Mouse (Mus musculus) urinary bladder, postnatal 36 days (tissue): Measurements from ENCODE around the gene Arrdc1.

Source experiments
- DNase-seq, 2 experiments: peaks; one replicate each; pipeline ENCODE4 v3.0.0; 2022; ENCODE audit warnings: low spot score in 2 of 2, mixed read lengths in 1 of 2

Arrdc1 gene

DNA sequence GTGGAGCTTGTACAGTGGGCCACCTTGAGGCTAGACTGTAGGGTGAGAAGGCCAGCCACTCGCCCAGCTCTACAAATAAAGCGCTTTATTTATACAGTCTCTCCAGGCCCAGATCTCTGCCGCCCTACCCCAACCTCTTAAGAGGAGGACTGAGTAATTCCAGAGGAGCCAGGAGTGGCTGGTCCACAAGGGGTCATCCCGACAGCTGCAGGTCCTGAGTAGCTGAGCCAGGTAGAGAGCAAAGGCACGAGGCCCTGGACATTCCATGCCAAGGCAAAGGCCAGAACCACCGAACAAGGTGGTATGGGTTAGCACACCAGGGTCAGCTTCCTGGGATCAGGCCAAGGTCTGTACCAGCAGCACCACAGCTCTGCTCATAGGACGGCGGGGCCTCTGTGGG is 9.8 kb downstream of the Arrdc1 start:
- no peak for DNase-seq

DNA sequence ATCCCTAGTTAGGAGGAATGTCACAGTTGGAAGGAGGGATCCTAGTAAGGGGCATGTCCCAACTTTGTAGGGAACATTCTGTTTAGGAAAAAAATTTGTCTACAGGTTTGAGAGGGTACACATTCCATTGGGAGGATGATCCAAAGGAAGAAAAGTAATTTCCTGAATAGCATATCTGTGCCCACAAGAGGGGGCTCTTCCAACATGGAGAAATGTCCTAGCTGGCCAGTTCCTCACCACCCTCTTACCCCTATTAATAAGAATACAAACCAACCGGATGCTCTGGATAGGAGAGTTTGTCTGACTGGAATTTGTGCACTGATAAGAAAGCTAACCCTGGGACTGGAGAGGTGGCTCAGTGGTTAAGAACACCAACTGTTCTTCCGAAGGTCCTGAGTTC is 11.5 kb downstream of the Arrdc1 start:
- no peak for DNase-seq

DNA sequence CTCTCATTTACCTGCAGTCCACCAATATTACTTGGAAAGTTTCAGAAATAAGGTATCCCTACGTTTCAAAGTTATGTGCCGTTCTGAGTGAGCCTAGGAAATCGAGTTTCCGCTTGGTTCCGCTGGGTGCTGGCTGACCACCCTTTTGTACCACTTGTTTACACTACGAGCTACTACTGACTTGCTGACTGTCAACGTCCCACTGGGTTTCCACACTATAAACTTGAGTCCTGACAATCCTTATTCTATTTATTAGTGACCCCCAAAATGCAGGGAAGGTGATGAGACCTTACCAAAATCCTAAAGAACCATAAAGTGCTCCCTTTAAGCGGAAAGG is 15.2 kb downstream of the Arrdc1 start:
- DNase-seq = no peak

DNA sequence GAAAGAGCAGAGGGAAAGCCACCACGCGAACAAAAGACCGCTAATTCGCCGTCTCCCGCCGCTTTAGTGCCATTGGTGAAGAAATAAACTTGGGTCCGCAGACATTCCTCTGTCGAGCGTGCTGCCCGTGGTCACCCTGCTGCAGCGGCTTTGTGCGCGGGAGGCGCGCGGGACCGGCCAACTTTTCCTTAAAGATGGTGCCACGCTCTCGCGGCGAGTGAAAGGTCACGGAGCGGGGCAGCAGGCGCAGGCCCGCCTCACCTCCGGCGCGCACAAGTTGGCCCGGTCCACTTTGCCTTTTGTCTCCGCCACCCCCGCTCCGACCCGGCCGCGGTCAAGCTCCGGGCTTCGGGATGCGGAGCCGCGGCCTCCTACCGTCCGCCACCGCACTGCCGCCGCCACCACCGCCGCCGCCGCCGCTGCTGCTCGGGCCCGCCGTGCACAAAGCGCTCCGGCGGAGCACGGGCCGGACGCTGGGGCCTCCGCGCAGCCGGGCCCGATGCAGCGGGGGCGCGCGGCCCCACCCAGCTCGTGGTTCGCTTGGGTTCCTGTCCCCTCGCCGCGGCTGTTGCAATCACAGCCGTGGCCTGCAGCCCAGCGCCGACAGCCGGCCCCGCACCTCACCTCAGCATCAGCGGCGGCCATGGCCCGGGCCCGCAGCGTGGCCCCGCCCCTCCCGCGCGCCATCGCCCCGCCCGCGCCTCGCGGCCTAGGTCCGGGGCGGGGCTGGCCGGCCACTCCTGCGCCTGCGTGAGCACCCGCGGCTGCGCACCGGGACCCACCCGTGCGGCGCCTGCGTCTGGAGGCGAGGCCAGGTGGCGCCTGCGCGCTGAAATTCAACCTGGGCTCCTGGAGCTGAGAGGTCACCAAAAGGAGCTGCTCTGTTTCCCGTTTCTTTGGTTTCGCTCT is 15.9 kb downstream of the Arrdc1 start, which contains the start of gene Ehmt1:
Gene Ehmt1 (minus strand): TSS at position 685 of the 909 bp plus-strand sequence.
- peak; percentile 90 to 93 for DNase-seq

DNA sequence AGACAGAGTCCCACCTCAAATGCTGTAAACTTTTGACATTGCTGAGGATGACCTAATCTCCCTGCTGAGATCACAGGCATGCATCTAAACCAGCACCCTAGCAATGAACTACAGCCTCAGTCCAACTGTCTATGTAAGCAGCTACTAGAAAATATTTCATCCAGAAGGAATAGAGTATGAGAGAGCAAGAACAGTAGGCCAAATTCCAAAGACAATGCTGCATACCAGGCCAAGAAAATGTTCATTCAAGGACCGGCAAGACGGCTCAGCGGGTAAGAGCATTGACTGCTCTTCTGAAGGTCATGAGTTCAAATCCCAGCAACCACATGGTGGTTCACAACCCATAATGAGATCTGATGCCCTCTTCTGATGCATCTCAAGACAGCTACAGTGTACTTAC is 20.3 kb downstream of the Arrdc1 start:
- no peak for DNase-seq

DNA sequence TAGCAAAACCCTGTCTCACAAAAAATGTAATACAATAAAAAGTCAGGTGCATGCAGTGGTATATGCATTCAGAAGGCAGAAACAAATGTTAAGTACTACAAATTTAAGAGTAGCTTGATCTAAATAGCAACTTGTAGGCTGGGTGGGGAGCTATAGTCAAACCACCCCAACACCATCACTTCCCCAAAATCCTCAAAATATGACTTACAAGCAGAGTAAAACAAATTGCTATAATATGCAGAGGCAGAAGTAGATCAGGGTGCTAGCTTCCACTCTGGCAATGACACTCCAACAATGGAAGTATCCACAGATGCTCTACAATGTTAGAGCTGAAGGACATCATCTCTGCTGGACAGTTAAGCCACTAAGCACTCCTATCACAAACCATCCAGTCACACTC is 22.5 kb downstream of the Arrdc1 start:
- no peak for DNase-seq

DNA sequence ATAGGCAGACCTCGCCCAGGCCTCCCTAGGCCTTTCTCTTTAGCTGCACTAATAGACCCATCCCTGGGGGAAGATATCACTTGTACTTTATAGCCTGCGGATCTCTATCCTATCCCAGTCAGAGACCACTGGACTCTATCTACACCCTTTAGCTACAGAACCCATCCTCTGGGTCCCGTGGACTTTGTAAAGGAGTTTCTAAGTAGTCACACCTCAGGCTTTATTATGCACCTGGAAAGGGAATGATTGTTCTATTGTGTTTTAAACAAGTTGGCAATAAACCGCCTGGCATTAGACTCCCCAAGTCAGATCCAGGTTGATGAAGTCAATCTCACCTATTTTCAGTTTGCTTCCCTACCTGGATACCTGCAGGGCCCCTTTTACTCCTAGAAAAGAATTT is 22.9 kb downstream of the Arrdc1 start:
- no peak for DNase-seq

DNA sequence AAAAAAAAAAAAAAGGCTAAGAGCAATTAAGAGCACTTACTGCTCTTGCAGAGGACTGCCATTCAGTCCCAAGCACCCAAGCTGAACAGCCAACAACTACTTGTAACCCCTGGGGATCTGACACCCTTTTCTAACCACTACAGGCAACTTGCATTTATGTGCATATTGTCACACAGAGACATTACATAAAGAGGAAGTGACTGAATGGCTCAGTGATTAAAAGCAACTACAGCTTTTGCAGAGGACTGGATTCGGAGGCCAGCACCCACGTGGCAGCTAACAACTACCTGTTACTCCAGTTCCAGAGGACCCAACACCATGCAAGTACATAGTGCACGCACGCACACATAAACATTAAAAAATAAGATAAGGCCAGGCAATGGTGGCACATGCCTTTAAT is 24.6 kb downstream of the Arrdc1 start:
- DNase-seq = no peak

DNA sequence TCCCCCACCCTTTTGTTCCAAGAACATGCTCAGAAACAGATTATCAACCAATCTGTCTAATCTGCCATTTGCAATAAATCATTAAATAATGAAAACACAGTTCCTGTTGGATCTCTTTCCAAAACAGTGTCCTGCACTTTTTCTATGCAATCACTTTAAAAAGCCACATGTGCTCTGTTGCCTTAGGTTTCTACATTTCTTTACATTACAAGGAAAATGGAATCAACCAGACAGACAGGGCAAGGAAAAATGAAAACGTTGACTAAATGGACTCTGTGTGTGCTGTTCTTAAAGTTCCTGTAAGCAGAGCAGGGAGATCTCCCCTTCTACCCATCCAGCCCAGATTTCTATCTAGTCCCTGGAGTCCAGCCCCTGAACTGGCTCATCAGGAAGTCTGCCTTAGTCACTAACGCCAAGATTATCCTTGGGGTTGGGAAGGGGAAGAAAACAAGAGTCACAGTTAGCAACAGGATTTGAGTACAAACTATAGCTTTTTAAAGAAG is 29.3 kb downstream of the Arrdc1 start:
- no peak for DNase-seq

DNA sequence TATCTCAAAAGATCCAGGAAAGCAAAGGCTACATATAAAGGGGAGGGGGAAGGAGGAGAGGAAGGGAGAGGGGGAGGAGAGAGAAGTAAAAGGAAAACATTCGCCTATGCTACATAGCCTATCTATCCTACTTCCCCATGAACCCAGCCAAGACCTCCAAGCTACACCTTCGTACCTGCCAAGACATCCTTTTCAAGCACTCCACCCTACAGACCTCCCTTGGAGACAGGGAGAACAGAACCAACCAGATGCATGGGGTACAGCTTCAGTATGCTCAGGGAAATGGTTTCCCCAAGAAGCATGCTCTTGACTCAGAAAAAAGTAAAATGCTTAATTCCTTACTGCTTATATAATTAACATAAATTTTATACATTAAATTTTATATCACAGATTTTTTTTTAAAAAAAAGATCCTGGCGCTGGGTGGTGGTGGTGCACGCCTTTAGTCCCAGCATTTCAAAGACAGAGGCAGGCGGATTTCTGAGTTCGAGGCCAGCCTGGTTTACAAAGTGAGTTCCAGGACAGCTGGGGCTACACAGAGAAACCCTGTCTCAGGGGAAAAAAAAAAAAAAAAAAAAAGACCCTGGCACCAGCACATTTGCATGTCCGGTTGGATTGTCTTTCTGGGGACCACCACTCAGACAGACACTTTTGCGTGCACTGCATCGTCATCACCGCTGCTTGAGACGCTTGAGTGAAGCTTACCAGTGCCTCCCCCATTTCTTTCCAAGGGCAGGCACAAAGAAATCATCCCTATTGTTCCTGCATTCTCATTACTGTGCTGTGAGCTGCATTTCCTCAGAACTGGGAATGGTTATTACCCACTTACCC is 30.0 kb downstream of the Arrdc1 start:
- DNase-seq = no peak

DNA sequence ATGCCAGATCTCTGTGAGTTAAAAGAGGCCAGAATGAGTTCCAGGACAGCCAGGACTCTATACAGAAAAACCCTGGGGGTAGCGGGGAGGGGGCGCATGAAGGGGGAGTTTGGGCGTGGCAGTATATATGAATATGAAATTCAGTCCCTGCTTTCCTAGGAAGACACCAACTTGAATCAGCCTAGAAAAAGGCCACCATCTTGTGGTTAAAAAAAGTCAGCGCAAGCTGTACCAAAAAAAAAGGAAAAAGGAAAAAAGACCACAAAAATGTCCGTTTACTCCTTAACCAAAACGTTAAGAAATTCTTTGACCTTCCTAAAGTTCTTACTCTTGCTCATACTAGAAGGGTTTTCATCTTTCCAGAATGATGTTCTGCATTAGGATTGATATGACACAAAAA is 32.1 kb downstream of the Arrdc1 start:
- no peak for DNase-seq

DNA sequence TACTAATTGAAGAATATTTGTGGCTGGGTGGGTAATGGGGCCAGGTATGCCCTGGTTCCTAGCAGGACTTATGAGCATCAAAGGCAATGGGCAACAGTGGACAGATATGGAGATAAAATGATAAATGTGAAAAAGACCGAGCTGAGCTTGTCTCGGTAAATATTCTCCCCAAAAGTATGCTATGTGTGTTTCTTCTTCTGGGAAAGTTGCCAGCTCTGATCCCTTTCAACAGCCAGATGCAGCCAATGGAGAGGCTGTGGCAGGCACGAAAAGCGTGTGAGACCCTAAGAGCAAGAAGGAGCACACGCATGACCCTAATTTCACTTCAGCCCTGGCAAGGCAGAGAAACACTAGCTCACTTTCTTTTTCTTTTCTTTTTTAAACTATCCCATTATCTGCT is 34.0 kb downstream of the Arrdc1 start:
- no peak for DNase-seq

DNA sequence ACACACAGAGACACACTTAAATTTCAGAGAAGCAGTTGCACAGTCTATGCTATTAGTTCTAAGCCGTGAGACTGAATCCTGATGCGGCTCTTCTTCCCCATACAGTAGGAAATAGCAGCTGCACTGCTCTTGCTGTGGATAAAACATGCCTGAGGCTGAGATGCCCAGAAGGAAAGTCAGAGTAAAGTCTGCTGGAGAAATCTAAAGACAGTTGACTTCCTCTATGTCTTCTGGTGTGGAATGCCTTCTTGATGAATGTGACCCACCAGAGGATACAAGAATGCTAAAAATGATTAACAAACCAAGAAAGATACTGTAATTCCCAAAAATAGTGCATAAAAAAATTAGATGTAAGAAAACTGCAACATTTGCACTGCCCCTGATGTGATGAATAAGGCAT is 35.8 kb downstream of the Arrdc1 start:
- DNase-seq = no peak

DNA sequence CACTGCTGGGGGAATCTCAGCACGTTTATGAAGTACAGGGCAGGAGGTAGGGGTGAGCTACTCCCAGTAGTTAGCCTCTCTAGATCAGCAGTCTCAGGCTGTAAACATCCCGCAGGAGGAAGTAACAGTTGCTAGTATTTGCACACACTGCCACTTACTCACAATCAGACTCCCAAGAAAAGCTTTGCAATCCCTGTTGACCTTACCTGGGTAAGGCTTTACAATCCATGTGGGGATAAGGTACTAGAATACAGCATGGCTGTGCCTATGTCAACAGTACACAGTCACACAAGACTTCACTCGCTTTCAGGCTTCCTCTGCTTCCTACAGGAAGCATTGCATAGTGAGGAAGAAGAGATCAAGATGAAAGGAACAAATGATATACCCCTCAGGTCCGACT is 38.3 kb downstream of the Arrdc1 start:
- no peak for DNase-seq

DNA sequence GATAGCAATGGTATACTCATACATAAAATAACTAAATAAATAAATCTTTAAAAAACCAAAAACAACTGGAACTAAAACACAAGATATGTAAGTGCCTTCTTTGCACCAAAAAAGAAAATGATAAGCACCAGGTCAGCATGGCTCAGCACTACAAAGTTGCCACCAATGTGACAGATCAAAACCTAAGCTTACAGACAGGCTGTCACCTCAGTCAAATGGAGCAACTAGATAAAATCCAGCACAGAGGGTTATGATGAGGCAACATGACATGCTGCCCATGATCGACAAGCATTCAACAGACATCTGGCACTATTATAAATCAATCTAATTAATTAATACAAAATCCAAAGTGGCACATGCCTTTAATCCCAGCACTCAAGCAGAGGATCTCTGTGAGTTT is 40.8 kb downstream of the Arrdc1 start:
- no peak for DNase-seq

DNA sequence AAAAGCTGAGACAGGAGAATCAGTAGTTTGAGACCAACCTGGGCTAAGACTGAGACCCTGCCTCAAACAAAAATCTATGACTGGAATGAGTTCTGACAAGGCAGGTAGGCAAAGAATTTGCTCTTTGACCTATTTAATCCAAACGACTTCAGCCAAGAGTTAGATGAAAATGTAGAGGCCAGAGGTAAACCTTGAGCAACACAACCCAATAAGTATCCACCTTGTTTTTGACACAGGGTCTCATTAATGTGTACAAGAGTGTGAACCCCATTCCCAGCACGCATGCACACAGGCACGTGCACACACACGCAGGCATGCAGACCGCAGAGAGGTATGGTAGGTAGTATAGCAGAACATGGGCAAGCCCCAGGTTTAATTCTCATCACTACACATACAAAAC is 42.7 kb downstream of the Arrdc1 start:
- DNase-seq = no peak

DNA sequence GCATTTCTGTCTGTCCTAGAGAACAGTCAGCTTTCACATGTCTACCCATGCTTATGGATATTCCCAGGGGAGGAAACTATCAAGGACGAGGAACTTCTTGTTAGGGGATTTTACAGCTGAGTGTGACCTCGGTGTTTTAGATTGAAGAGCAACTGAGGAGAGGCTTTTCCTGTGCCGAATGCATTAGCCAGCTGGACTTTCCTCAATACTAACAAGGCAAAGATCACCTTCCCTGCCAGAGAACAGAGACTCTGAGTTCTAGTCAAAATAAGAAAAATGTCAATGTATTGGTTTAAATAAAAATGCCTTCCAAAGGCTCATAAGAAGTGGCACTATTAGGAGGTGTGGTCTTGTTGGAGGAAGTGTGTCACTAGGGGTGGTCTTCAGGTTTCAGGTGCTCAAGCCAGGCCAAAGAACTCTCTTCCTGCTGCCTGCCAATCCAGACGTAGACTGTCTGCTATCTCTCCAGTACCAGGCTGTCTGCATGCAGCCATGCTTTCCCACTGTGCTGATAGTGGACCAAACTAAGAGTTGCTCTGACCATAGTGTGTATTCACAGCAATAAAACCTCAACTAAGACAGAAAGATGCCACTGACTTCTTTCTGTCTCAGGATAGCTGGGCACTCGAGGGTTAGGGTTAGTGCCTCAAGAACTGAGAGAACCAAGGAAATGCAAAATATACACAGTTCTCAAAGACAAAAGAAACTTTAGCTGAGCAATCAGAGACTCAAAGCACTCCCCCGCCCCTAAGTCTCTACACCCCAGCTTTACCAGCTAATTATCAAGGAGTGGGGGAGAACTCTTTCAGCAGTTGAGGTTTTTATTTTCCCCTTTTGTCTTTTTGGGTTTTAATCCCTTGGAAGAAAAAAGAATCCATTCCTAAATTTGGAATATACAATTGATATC is 44.3 kb downstream of the Arrdc1 start:
- no peak for DNase-seq

DNA sequence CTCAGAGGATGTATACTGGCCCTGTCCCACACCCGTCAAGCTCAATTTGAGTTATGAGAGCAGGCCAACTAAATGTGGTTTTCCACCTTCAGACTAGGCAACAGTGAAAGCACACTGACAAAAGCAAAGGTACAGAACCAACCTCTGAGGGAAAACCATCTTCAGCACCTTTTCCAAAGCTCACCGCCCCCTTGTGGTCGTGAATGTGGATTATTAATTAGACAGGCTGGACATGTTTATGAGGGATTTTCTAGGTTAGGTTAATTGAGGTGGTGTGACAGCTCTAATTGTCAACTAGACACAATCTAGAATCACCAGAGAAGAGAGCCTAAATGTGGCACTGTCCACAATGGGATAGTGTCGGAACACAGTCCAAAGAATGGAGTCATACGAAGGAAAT is 46.2 kb downstream of the Arrdc1 start:
- no peak for DNase-seq

DNA sequence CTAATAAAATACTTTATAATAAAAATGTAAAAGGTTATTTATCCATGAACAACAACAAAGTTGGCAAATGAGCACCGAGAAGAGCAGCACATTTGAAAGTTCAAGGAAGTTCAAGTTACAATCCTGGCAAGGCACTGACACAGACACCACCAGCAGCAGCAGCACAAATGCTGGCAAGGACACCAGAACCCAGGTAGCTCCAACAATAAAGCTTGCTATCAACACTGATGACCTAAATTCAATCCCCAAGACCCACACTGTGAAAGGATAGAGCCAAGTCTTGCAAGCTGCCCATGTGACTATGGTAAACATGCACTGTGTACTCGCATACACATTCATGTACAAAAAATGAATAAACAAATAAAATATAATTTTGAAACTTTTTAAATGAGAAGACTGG is 54.4 kb downstream of the Arrdc1 start:
- DNase-seq = no peak
